Mouse (Mus musculus): Measurements from ENCODE around the gene Gstp1. TPM values are rescaled to one million over a fixed set of nuclear protein-coding genes. Genes with fewer than 3 reads are reported as not detected.
"Not testable (repeated sequence)": the region's sequence is repeated elsewhere in the genome, so short reads cannot be mapped to it uniquely, and the experiment has no call there.

The Gstp1 gene
- polyA plus RNA-seq, 1 experiment from 2014 or later: 483 TPM

DNA sequence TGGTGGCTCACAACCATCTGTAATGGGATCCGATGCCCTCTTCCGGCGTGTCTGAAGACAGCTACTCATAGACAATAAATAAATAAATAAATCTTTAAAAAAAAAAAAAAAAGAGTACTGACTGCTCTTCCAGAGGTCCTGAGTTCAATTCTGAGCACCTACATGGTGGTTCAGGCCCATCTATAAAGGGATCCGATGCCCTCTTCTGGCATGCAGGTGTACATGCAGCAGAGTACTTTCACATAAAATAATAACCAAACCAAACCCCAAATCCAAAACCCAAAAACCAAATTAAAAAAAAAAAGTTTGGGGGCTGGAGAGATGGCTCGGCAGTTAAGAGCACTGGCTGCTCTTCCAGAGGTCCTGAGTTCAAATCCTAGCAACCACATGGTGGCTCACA, 11.3 kb upstream of the Gstp1 start:
- not testable (repeated sequence) for H3K9ac ChIP-seq (ENCODE audit: low read depth, low read length); ATAC-seq (ENCODE audit: low read depth); H3K27me3 ChIP-seq (replicated peaks; ENCODE audit: control insufficient read depth, insufficient read depth, low read length); H3K36me3 ChIP-seq (ENCODE audit: control insufficient read depth, insufficient read depth, low read length); H3K27ac ChIP-seq (replicated peaks; ENCODE audit: low read depth, low read length); H3K4me3 ChIP-seq (ENCODE audit: low read depth, low read length); H3K4me1 ChIP-seq (ENCODE audit: control insufficient read depth, insufficient read depth, low read length); DNase-seq (ENCODE audit: low spot score); H3K9me3 ChIP-seq (ENCODE audit: control insufficient read depth, low read length); H3K4me2 ChIP-seq (ENCODE audit: low read depth, low read length)
- WGBS: 71% methylated on average over 5 of the region's 5 CpGs

GRCm38 (mm10) chr19:4047859-4048258, 10.1 kb upstream of the Gstp1 start:
- Histone ChIP-seq H3K9ac (ENCODE audit: low read depth, low read length) (no peak overlapping the region), H3K4me3 (ENCODE audit: low read depth, low read length) (no peak overlapping the region), H3K4me2 (ENCODE audit: low read depth, low read length) (no peak overlapping the region), H3K36me3 (ENCODE audit: control insufficient read depth, insufficient read depth, low read length) (no peaks in the 10 kb centered on the region), H3K4me1 (ENCODE audit: control insufficient read depth, insufficient read depth, low read length) (no peaks in the 10 kb centered on the region; the same call in 1 of the 2 replicates), H3K9me3 (ENCODE audit: control insufficient read depth, low read length) (no peaks in the 10 kb centered on the region), H3K27me3 (replicated peaks; ENCODE audit: control insufficient read depth, insufficient read depth, low read length) (no peaks in the 10 kb centered on the region), H3K27ac (replicated peaks; ENCODE audit: low read depth, low read length) (no peak overlapping the region)
- DNase-seq (ENCODE audit: low spot score) (peak; percentile 87), ATAC-seq (ENCODE audit: low read depth) (no peak)
- WGBS: 11% methylated on average over 4 of the region's 4 CpGs

- no peaks in the 10 kb centered on the region for H3K27me3 ChIP-seq (replicated peaks; ENCODE audit: control insufficient read depth, insufficient read depth, low read length)
- H3K4me1 ChIP-seq (ENCODE audit: control insufficient read depth, insufficient read depth, low read length): no peaks in the 10 kb centered on the region; the same call in 1 of the 2 replicates
- H3K9ac ChIP-seq (ENCODE audit: low read depth, low read length): no peak overlapping the region
- peak; percentile 37 for DNase-seq (ENCODE audit: low spot score)
- H3K27ac ChIP-seq (replicated peaks; ENCODE audit: low read depth, low read length): no peak overlapping the region
- H3K4me2 ChIP-seq (ENCODE audit: low read depth, low read length): no peak overlapping the region
- H3K4me3 ChIP-seq (ENCODE audit: low read depth, low read length): no peak overlapping the region
- 75% methylated on average over 8 of the region's 8 CpGs for WGBS
- no peaks in the 10 kb centered on the region for H3K36me3 ChIP-seq (ENCODE audit: control insufficient read depth, insufficient read depth, low read length)
- no peak for ATAC-seq (ENCODE audit: low read depth)
- no peaks in the 10 kb centered on the region for H3K9me3 ChIP-seq (ENCODE audit: control insufficient read depth, low read length)
Measured at GRCm38 (mm10) chr19:4046866-4047254, 9.1 kb upstream of the Gstp1 start.

GRCm38 (mm10) chr19:4045966-4046865, 8.4 kb upstream of the Gstp1 start, which contains the start of gene Gstp2:
Gstp2 (minus strand) TSS chr19:4046023.
- peak within 1 kb of the TSS; percentile 41 for H3K4me2 ChIP-seq (ENCODE audit: low read depth, low read length)
- H3K9me3 ChIP-seq (ENCODE audit: control insufficient read depth, low read length): no peaks in the 10 kb centered on the region
- H3K36me3 ChIP-seq (ENCODE audit: control insufficient read depth, insufficient read depth, low read length): no peaks in the 10 kb centered on the region
- H3K4me1 ChIP-seq (ENCODE audit: control insufficient read depth, insufficient read depth, low read length): no peaks in the 10 kb centered on the region; the same call in 1 of the 2 replicates
- peak within 1 kb of the TSS; percentile 44; the same call in 1 of the 2 replicates for H3K27ac ChIP-seq (replicated peaks; ENCODE audit: low read depth, low read length)
- H3K9ac ChIP-seq (ENCODE audit: low read depth, low read length): no peak within 1 kb of the TSS
- peak; percentile 55; the same call in 1 of the 2 replicates for ATAC-seq (ENCODE audit: low read depth)
- H3K27me3 ChIP-seq (replicated peaks; ENCODE audit: control insufficient read depth, insufficient read depth, low read length): no peaks in the 10 kb centered on the region
- H3K4me3 ChIP-seq (ENCODE audit: low read depth, low read length): 0 out of 2 replicates have a peak within 1 kb of the TSS, but pooled peaks have one; percentile 11
- peak; percentile 90 for DNase-seq (ENCODE audit: low spot score)
- 44% methylated on average over 16 of the region's 16 CpGs for WGBS

DNA sequence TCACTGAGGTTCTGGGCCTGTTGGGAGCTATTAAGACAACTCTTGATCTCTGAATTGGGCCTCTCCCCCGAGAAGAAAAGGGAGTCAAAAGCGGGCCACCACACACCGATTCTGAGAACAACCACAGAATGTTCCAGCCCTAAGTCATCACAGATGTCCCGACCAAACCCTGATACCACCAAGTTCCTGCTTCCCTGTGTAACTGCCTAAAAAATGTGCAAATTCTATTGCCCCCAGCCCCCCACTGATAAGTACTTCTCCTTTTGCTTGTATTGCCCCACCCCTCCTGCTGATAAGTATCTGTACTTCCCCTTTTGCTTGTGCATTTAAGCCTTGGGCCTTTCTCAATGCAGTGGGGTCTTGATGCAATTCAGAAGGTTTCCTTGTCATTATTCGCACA, 6.3 kb upstream of the Gstp1 start:
- not testable (repeated sequence) for H3K9ac ChIP-seq (ENCODE audit: low read depth, low read length); H3K4me1 ChIP-seq (ENCODE audit: control insufficient read depth, insufficient read depth, low read length); H3K27me3 ChIP-seq (replicated peaks; ENCODE audit: control insufficient read depth, insufficient read depth, low read length); H3K4me3 ChIP-seq (ENCODE audit: low read depth, low read length); ATAC-seq (ENCODE audit: low read depth); DNase-seq (ENCODE audit: low spot score); H3K9me3 ChIP-seq (ENCODE audit: control insufficient read depth, low read length); H3K27ac ChIP-seq (replicated peaks; ENCODE audit: low read depth, low read length); H3K36me3 ChIP-seq (ENCODE audit: control insufficient read depth, insufficient read depth, low read length); H3K4me2 ChIP-seq (ENCODE audit: low read depth, low read length)
- WGBS: 79% methylated on average over 5 of the region's 5 CpGs

GRCm38 (mm10) chr19:4042124-4042523, 4.3 kb upstream of the Gstp1 start:
- no peak for ATAC-seq (ENCODE audit: low read depth)
- 69% methylated on average over 14 of the region's 14 CpGs for WGBS
- Histone ChIP-seq H3K4me3 (ENCODE audit: low read depth, low read length) (no peak overlapping the region), H3K4me1 (ENCODE audit: control insufficient read depth, insufficient read depth, low read length) (peaks cover 4% of the 10 kb centered on the region; the same call in 1 of the 2 replicates), H3K9ac (ENCODE audit: low read depth, low read length) (no peak overlapping the region), H3K4me2 (ENCODE audit: low read depth, low read length) (no peak overlapping the region), H3K27me3 (replicated peaks; ENCODE audit: control insufficient read depth, insufficient read depth, low read length) (no peaks in the 10 kb centered on the region), H3K9me3 (ENCODE audit: control insufficient read depth, low read length) (no peaks in the 10 kb centered on the region), H3K27ac (replicated peaks; ENCODE audit: low read depth, low read length) (no peak overlapping the region), H3K36me3 (ENCODE audit: control insufficient read depth, insufficient read depth, low read length) (no peaks in the 10 kb centered on the region)
- DNase-seq (ENCODE audit: low spot score): no peak

- not testable (repeated sequence) for H3K36me3 ChIP-seq (ENCODE audit: control insufficient read depth, insufficient read depth, low read length); H3K9ac ChIP-seq (ENCODE audit: low read depth, low read length); H3K4me2 ChIP-seq (ENCODE audit: low read depth, low read length); H3K4me3 ChIP-seq (ENCODE audit: low read depth, low read length); H3K27me3 ChIP-seq (replicated peaks; ENCODE audit: control insufficient read depth, insufficient read depth, low read length); H3K4me1 ChIP-seq (ENCODE audit: control insufficient read depth, insufficient read depth, low read length); H3K9me3 ChIP-seq (ENCODE audit: control insufficient read depth, low read length); DNase-seq (ENCODE audit: low spot score); H3K27ac ChIP-seq (replicated peaks; ENCODE audit: low read depth, low read length); ATAC-seq (ENCODE audit: low read depth)
- WGBS: 83% methylated on average over 3 of the region's 4 CpGs
Measured at GRCm38 (mm10) chr19:4041500-4041899, 3.7 kb upstream of the Gstp1 start.

- not testable (repeated sequence) for H3K36me3 ChIP-seq (ENCODE audit: control insufficient read depth, insufficient read depth, low read length); H3K4me2 ChIP-seq (ENCODE audit: low read depth, low read length); ATAC-seq (ENCODE audit: low read depth); DNase-seq (ENCODE audit: low spot score); H3K4me3 ChIP-seq (ENCODE audit: low read depth, low read length); H3K9me3 ChIP-seq (ENCODE audit: control insufficient read depth, low read length); H3K4me1 ChIP-seq (ENCODE audit: control insufficient read depth, insufficient read depth, low read length); H3K27ac ChIP-seq (replicated peaks; ENCODE audit: low read depth, low read length); H3K27me3 ChIP-seq (replicated peaks; ENCODE audit: control insufficient read depth, insufficient read depth, low read length); H3K9ac ChIP-seq (ENCODE audit: low read depth, low read length)
- 79% methylated on average over 5 of the region's 5 CpGs for WGBS
Measured at GRCm38 (mm10) chr19:4040941-4041340, 3.2 kb upstream of the Gstp1 start.

Measured in embryonic facial prominence, embryonic 14.5 days (tissue).